Mouse (Mus musculus) cerebellum, adult 2 months (tissue): Measurements from ENCODE around the gene Cxcl5. TPM values are rescaled to one million over a fixed set of nuclear protein-coding genes. Genes with fewer than 3 reads are reported as not detected.
"Not testable (repeated sequence)": the region's sequence is repeated elsewhere in the genome, so short reads cannot be mapped to it uniquely, and the experiment has no call there.

Experiments used
- DNase-seq, 2 experiments: peaks; one replicate each; pipeline ENCODE4 v3.0.0; 2021
- H3K27ac ChIP-seq: fragments of 200-500 bp; 2 replicates; pipeline ENCODE4 v1.5.1; 2012; ENCODE audit warnings: low read length, control low read depth, inconsistent platforms; ENCODE audit not compliant: insufficient read depth
- H3K27me3 ChIP-seq: fragments of 200-500 bp; 2 replicates; pipeline ENCODE4 v1.6.1; 2012; ENCODE audit warnings: inconsistent platforms, mild to moderate bottlenecking, low read length, moderate library complexity; ENCODE audit not compliant: control insufficient read depth, insufficient read depth
- H3K4me1 ChIP-seq: fragments of 200-500 bp; 2 replicates; pipeline ENCODE4 v1.6.1; 2011; ENCODE audit warnings: low read length; ENCODE audit not compliant: control insufficient read depth, insufficient read depth
- H3K4me3 ChIP-seq: fragments of 200-500 bp; replicated peaks from 2 replicates; pipeline ENCODE3; 2011; ENCODE audit warnings: mild to moderate bottlenecking, low read depth, low read length, control low read depth; ENCODE audit not compliant: insufficient read depth
- CTCF ChIP-seq: fragments of 200-500 bp; IDR thresholded peaks from 2 replicates; pipeline ENCODE4 v1.5.1; 2011; ENCODE audit warnings: low read depth, mild to moderate bottlenecking, control low read depth, low read length, moderate library complexity, borderline replicate concordance; ENCODE audit not compliant: insufficient read depth
- POLR2A ChIP-seq: fragments of 200-500 bp; IDR thresholded peaks from 2 replicates; pipeline ENCODE4 v1.6.1; 2011; ENCODE audit warnings: low read length, control low read depth, borderline replicate concordance; ENCODE audit not compliant: insufficient read depth
- WGBS: fragments of 180-500 bp; shearing (Covaris S2); methylation state at CpG from one replicate; pipeline ENCODE4 v1.1.7; 2018; 5-methylcytosine and 5-hydroxymethylcytosine counted together
- polyA plus RNA-seq: library from polyadenylated mRNA; depleted of rRNA; stranded (reverse); fragments of >200 nt; gene quantifications from 2 replicates; pipeline ENCODE4 v1.2.3, GENCODE M21; 2012; rRNA removed

Gene Cxcl5
- polyA plus RNA-seq, 1 experiment = 0.29 TPM

DNA sequence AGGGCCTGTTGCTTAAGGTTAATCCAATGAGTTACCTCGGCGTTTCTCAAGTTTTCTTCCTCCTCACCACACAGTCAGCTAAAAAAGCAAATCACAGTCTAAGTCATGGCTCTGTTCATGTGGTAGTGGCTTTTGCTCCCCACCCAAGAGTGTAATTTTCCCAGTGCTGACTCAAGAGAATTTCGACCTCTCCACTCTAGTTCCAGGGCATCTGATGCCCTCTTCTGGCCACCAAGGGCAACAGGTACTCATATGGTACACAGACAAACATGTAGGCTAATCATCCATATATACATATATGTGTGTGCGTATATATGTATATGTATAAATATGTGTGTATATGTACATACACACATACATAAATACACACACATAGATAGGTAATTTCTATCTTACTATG, 29.0 kb downstream of the Cxcl5 start:
- Histone ChIP-seq H3K27me3 (no peaks in the 10 kb centered on the region), H3K4me1 (no peaks in the 10 kb centered on the region), H3K4me3 (no peak overlapping the region), H3K27ac (no peak overlapping the region)
- TF ChIP-seq POLR2A (no peak), CTCF (no peak)
- WGBS = 80% methylated on average over 4 of the region's 4 CpGs
- DNase-seq = no peak

DNA sequence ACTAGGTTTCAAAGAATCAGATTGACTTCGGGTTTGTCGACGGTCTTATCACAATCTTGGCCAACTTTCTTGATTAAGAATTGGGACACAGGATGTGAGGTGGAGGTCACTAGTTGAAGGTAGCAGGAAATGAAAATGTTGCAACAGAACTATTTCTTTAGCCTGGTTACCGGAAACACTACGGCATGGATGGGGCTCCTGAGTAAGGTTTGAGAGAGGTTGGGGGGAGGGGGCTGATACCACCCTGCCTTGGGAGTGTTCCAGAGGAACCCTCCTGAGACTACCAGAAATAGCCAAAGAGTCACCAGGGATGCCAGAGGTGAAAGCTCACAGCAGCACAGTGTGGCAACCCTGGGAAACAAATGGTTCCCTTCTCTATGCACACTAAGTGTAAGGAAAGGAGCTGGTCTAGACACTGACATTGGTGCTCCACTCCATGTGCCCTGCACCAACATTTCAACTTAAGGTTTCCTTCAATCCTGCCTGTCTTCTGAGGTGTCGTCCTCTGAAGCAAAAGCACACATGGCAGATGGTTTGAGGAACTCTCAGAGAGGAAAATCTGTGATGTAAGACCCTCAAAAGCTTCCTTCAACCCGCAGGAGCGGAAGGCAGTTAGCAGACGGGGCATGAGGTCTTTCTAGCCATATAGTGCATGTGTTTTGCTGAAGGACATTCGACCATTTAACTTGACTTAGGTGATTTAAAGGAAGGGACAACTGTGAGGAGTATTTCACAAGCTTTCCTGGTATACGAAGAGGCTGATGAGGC, 30.3 kb downstream of the Cxcl5 start:
- no peak for TF ChIP-seq CTCF
- no peak for TF ChIP-seq POLR2A
- H3K4me3 ChIP-seq = no peak overlapping the region
- H3K4me1 ChIP-seq = no peaks in the 10 kb centered on the region
- no peaks in the 10 kb centered on the region for H3K27me3 ChIP-seq
- no peak overlapping the region for H3K27ac ChIP-seq
- 86% methylated on average over 11 of the region's 11 CpGs for whole genome bisulfite sequencing
- DNase-seq = no peak

GRCm38 (mm10) chr5:90790074-90790502, 30.9 kb downstream of the Cxcl5 start:
- no peak overlapping the region for H3K4me3 ChIP-seq
- H3K27me3 ChIP-seq = no peaks in the 10 kb centered on the region
- no peaks in the 10 kb centered on the region for H3K4me1 ChIP-seq
- TF ChIP-seq CTCF (no peak), POLR2A (no peak)
- no peak for DNase-seq
- WGBS = 88% methylated on average over 8 of the region's 8 CpGs
- H3K27ac ChIP-seq = no peak overlapping the region

DNA sequence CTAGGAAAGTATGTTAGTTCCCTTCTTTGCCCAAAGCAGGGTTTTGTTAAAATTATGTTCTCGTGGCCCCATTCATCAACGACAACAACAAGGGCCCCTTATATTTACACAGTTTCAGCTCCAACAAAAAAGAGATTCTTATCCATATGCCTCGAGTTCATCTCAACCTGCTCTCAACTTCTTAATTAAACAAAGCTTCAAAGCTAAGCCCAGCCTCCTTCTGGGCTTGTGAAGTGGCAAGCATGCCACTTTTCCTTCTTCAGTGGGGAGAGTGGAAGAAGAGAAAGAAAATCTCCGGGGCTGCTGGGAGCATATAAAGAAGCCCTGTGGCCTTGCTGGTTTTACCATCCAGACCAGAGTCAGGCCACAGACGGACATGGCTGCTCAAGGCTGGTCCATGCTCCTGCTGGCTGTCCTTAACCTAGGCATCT, 35.0 kb downstream of the Cxcl5 start, which contains the start of gene Cxcl15:
Gene Cxcl15 (plus strand): TSS at position 340 of the 431 bp plus-strand sequence.
- no peak for DNase-seq
- H3K4me1 ChIP-seq = no peaks in the 10 kb centered on the region
- TF ChIP-seq CTCF (no peak), POLR2A (no peak)
- no peaks in the 10 kb centered on the region for H3K27me3 ChIP-seq
- no peak within 1 kb of the TSS for H3K27ac ChIP-seq
- H3K4me3 ChIP-seq = no peak within 1 kb of the TSS
- 75% methylated on average over 5 of the region's 5 CpGs for WGBS

DNA sequence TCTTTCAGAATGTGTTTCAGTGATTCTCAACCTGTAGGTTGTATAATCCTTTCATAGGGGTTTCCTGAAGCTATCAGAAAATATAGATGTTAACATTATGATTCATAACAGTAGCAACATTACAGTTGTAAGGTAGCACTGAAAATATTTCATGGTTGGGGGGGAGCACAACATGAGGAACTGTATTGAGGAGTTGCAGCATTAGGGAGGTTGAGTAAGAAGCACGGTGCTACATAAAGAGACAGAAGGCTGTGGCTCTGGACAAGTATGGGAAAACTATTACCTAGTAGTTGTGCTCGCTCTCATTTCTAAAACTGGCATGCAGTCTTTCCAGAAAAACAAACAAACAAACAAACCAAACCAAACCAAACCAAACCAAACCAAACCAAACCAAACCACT, 36.2 kb downstream of the Cxcl5 start:
- H3K4me1 ChIP-seq, H3K27me3 ChIP-seq, DNase-seq, H3K4me3 ChIP-seq, H3K27ac ChIP-seq: not testable (repeated sequence)
- WGBS = 85% methylated on average over 2 of the region's 2 CpGs

DNA sequence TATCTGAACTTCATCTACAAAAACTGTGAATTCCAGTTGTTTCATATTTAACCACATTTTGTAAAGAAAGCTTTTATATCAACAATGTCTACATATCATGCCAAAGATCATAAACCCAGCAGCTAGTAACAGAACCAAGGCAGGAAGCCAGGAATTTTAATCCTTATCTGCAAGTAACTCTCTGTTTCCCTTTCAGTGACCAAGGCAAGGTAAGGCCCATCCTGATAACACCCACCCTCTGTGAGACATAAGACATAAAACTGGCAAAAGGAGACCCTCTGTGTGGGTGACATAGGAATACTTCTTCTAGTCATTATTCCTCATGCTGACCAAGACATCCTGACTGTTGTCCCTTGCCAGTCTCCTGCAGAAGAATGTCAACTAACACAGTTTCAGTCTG, 45.4 kb downstream of the Cxcl5 start:
- H3K27ac ChIP-seq = no peak overlapping the region
- TF ChIP-seq CTCF = no peak
- TF ChIP-seq POLR2A = no peak
- H3K4me3 ChIP-seq = no peak overlapping the region
- H3K27me3 ChIP-seq = no peaks in the 10 kb centered on the region
- no peaks in the 10 kb centered on the region for H3K4me1 ChIP-seq
- no peak for DNase-seq

DNA sequence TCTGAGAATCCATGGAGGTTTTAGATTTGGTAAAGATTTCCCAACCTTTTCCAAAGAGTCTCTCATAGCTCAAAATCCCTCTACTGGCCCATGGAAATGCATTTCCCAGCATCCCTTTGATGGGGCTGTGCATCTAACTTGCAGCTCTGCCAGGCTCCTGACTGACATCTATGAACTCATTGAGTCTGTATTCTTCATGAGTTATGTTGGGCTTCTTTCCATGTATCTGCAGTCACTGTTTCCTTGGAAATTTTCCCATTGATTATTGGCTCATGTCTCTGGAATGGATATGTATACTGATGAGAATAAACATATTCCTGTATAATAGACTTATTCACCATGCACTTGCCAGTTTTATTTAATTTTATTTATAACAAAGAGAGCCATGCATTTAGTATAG, 46.9 kb downstream of the Cxcl5 start:
- no peak overlapping the region for H3K4me3 ChIP-seq
- TF ChIP-seq CTCF = no peak
- TF ChIP-seq POLR2A = no peak
- H3K27me3 ChIP-seq = no peaks in the 10 kb centered on the region
- DNase-seq = no peak
- H3K27ac ChIP-seq = no peak overlapping the region
- no peaks in the 10 kb centered on the region for H3K4me1 ChIP-seq

- no peak for DNase-seq
- WGBS = 86% methylated on average over 3 of the region's 3 CpGs
- Histone ChIP-seq H3K27me3 (no peaks in the 10 kb centered on the region), H3K4me3 (no peak overlapping the region), H3K27ac (no peak overlapping the region), H3K4me1 (no peaks in the 10 kb centered on the region)
- TF ChIP-seq CTCF = no peak
- TF ChIP-seq POLR2A = no peak
Measured at GRCm38 (mm10) chr5:90807176-90807950, 48.2 kb downstream of the Cxcl5 start.

Other genes starting within 250 kb of the Cxcl5 start
- gene Afm, start 240.4 kb upstream of the Cxcl5 start, polyA plus RNA-seq = not detected in 2 replicates
- not detected in 2 replicates for gene 5830473C10Rik, start 198.3 kb upstream of the Cxcl5 start, polyA plus RNA-seq
- gene Rassf6, start 118.7 kb upstream of the Cxcl5 start, polyA plus RNA-seq = 5.0 and 5.1 TPM in 2 replicates
- 0.55 and 0.67 TPM in 2 replicates for gene Ppbp, start 9.2 kb downstream of the Cxcl5 start, polyA plus RNA-seq
- 2.3 and 3.2 TPM in 2 replicates for gene Pf4, start 13.1 kb downstream of the Cxcl5 start, polyA plus RNA-seq
- not detected in 2 replicates for gene Cxcl3, start 26.7 kb downstream of the Cxcl5 start, polyA plus RNA-seq
- gene Cxcl15, start 35.2 kb downstream of the Cxcl5 start, polyA plus RNA-seq = not detected in 2 replicates
- 0.22 and 0.34 TPM in 2 replicates for gene Cxcl1, start 131.9 kb downstream of the Cxcl5 start, polyA plus RNA-seq
- not detected in 2 replicates for gene Cxcl2, start 144.5 kb downstream of the Cxcl5 start, polyA plus RNA-seq
- 16.7 and 18.0 TPM in 2 replicates for gene Mthfd2l, start 171.8 kb downstream of the Cxcl5 start, polyA plus RNA-seq